Mouse (Mus musculus) liver, adult 2 months (tissue): ENCODE data around the gene Trim72. TPM values are rescaled to one million over a fixed set of nuclear protein-coding genes. Genes with fewer than 3 reads are reported as not detected.
"Not testable (repeated sequence)": the region's sequence is repeated elsewhere in the genome, so short reads cannot be mapped to it uniquely, and the experiment has no call there.

Source experiments
- DNase-seq: peaks from one replicate; pipeline ENCODE4 v3.0.0-alpha.2; 2011; ENCODE audit warnings: low read depth, low spot score; ENCODE audit errors: extremely low read depth
- H3K27ac ChIP-seq: fragments of 200-500 bp; replicated peaks from 2 replicates; pipeline ENCODE4 v1.5.1; 2012; ENCODE audit warnings: low read depth, mild to moderate bottlenecking, control low read depth, inconsistent platforms, low read length; ENCODE audit not compliant: insufficient read depth
- H3K27me3 ChIP-seq: fragments of 200-500 bp; 2 replicates; pipeline ENCODE4 v1.6.1; 2012; ENCODE audit warnings: mild to moderate bottlenecking, moderate library complexity, low read length, inconsistent platforms; ENCODE audit not compliant: control insufficient read depth, insufficient read depth
- H3K36me3 ChIP-seq: fragments of 200-500 bp; 2 replicates; pipeline ENCODE4 v1.6.1; 2012; ENCODE audit warnings: low read length, inconsistent platforms; ENCODE audit not compliant: control insufficient read depth, insufficient read depth
- H3K4me1 ChIP-seq: fragments of 200-500 bp; 2 replicates; pipeline ENCODE4 v1.6.1; 2011; ENCODE audit warnings: low read length; ENCODE audit not compliant: control insufficient read depth, insufficient read depth
- H3K4me3 ChIP-seq: fragments of 200-500 bp; 2 replicates; pipeline ENCODE4 v1.5.1; 2011; ENCODE audit warnings: low read depth, mild to moderate bottlenecking, control low read depth, low read length, moderate library complexity; ENCODE audit not compliant: insufficient read depth
- H3K79me2 ChIP-seq: fragments of 200-500 bp; 2 replicates; pipeline ENCODE4 v1.6.1; 2012; ENCODE audit warnings: inconsistent platforms, mild to moderate bottlenecking, low read length, moderate library complexity; ENCODE audit not compliant: control insufficient read depth, insufficient read depth
- H3K9ac ChIP-seq: fragments of 200-500 bp; 2 replicates; pipeline ENCODE4 v1.6.1; 2012; ENCODE audit warnings: low read depth, mild to moderate bottlenecking, control low read depth, inconsistent platforms, low read length
- CTCF ChIP-seq: fragments of 200-500 bp; IDR thresholded peaks from 2 replicates; pipeline ENCODE4 v1.5.1; 2011; ENCODE audit warnings: low read depth, low read length, control low read depth
- POLR2A ChIP-seq: fragments of 200-500 bp; IDR thresholded peaks from 2 replicates; pipeline ENCODE4 v1.6.1; 2011; ENCODE audit warnings: low read length, control low read depth; ENCODE audit not compliant: insufficient read depth; ENCODE audit errors: extremely low read depth
- WGBS: fragments of 180-500 bp; shearing (Covaris S2); methylation state at CpG from one replicate; pipeline ENCODE4 v1.1.7; 2018; 5-methylcytosine and 5-hydroxymethylcytosine counted together
- polyA plus RNA-seq: library from polyadenylated mRNA; depleted of rRNA; stranded (reverse); fragments of >200 nt; gene quantifications from 2 replicates; pipeline ENCODE4 v1.2.3, GENCODE M21; 2012
- total RNA-seq: library from RNA; depleted of rRNA; stranded (reverse); fragments of >200 nt; gene quantifications from 2 replicates; pipeline ENCODE4 v1.2.3, GENCODE M21; 2014

The Trim72 gene
- total and polyA plus RNA-seq, 2 experiments, result 0.15 to 0.28 TPM

- H3K27ac ChIP-seq, result no peak overlapping the region
- no peaks in the 10 kb centered on the region for H3K36me3 ChIP-seq
- no peak overlapping the region for H3K4me3 ChIP-seq
- WGBS, result 92% methylated on average over 13 of the region's 13 CpGs
- H3K9ac ChIP-seq, result no peak overlapping the region
- DNase-seq, result no peak
- peaks cover 8% of the 10 kb centered on the region; the same call in 1 of the 2 replicates for H3K4me1 ChIP-seq
- no peaks in the 10 kb centered on the region for H3K27me3 ChIP-seq
- TF ChIP-seq CTCF (no peak), POLR2A (no peak)
- H3K79me2 ChIP-seq, result no peaks in the 10 kb centered on the region
Observed at GRCm38 (mm10) chr7:128013116-128013515, 9.4 kb downstream of the Trim72 start.

GRCm38 (mm10) chr7:128016134-128016533 is 12.4 kb downstream of the Trim72 start:
- H3K4me3 ChIP-seq, H3K36me3 ChIP-seq, H3K79me2 ChIP-seq, H3K9ac ChIP-seq, H3K27me3 ChIP-seq: not testable (repeated sequence)
- peaks cover 12% of the 10 kb centered on the region for H3K4me1 ChIP-seq
- peak overlapping the region; percentile 39; the same call in 1 of the 2 replicates for H3K27ac ChIP-seq
- peak; percentile 91 for DNase-seq
- 20% methylated on average over 5 of the region's 5 CpGs for WGBS

DNA sequence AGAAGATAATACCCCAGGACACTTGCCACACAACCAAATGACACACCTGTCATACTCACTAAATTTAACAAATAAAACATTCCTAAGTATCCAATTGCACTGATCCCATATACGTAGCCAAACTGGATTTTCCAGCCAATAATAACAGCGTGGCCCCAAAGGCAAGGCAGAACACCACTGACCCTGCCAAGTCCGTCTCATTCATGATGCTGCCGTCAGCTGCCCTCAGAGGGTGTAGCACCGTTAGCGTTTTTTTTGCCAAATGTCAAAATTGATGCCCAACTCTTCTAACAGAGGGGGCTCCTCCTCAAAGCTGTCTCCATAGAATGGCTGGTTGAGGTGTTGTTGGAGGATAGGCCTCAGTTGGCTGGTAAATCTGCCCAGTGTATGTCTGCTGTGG is 12.9 kb downstream of the Trim72 start:
- H3K9ac ChIP-seq, result no peak overlapping the region
- DNase-seq, result no peak
- H3K27me3 ChIP-seq, result no peaks in the 10 kb centered on the region
- TF ChIP-seq CTCF (no peak), POLR2A (no peak)
- no peaks in the 10 kb centered on the region for H3K36me3 ChIP-seq
- H3K27ac ChIP-seq, result peak overlapping the region; percentile 39
- H3K4me1 ChIP-seq, result peaks cover 12% of the 10 kb centered on the region
- no peak overlapping the region for H3K4me3 ChIP-seq
- 91% methylated on average over 6 of the region's 6 CpGs for WGBS
- no peaks in the 10 kb centered on the region for H3K79me2 ChIP-seq

DNA sequence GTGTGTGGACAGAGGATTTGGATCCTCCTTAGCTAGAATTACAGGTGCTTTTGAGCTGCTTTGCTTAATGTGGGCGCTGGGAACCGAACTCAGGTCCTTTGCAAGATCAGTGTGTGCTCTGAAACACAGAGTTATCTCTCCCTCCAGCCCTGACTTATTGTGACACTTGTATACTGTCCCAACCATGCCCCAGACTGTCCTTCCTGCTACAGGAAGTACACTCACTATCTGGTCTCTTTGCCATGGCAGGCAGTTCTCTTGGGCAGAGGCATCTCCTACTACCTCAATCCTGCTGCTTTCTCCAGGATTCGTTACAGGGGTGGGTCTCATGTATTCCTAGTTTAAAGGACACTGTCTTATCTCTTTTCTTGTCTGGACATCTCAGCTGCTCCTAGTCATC is 14.5 kb downstream of the Trim72 start:
- no peak overlapping the region for H3K9ac ChIP-seq
- no peaks in the 10 kb centered on the region for H3K79me2 ChIP-seq
- DNase-seq, result no peak
- H3K27me3 ChIP-seq, result no peaks in the 10 kb centered on the region
- WGBS, result 88% methylated on average over 3 of the region's 3 CpGs
- no peaks in the 10 kb centered on the region for H3K36me3 ChIP-seq
- TF ChIP-seq CTCF (no peak), POLR2A (no peak)
- H3K4me1 ChIP-seq, result peaks cover 12% of the 10 kb centered on the region
- H3K27ac ChIP-seq, result no peak overlapping the region
- no peak overlapping the region for H3K4me3 ChIP-seq

DNA sequence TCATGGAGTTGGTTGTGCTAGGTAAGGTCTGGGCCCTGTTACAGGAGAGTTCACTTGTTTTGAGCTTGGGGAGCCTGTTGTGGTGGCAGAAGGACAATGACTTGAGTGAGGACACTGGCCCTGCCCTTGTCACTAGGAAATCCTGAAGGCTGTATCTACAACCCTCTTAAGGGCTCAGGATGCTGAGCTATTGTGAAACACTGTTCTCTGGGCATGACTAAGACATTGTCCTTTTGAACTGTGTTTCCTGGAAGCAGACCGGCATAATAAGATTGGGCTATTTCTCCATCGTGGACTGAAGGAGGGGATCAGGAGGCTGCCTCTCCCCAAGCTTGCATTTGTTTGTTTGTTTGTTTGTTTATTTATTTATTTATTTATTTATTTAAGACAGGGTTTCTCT is 15.4 kb downstream of the Trim72 start:
- Histone ChIP-seq H3K27me3 (no peaks in the 10 kb centered on the region), H3K4me1 (peaks cover 12% of the 10 kb centered on the region), H3K27ac (no peak overlapping the region), H3K79me2 (no peaks in the 10 kb centered on the region), H3K9ac (no peak overlapping the region), H3K4me3 (no peak overlapping the region), H3K36me3 (no peaks in the 10 kb centered on the region)
- no peak for TF ChIP-seq POLR2A
- no peak for TF ChIP-seq CTCF
- 1% methylated on average over 2 of the region's 2 CpGs for WGBS
- peak; percentile 62 for DNase-seq

DNA sequence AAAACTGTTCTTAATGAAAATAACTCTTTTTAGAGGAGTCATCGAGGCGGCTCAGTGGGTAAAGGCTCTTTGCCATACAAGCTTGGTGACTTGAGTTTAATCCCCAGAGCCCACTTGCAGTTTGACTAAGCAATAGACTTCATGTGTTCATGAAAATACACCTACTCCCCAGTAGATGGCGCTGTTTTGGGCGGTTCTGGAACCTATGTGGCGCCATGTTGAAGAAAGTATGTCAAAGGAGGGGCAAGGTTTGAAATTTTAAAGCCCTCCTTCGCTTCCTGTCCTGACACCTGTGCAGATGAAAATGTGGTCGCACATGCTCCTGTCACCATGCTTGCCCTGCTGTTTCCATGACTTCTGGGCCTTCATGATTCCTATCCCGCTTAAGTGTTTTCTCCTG is 19.2 kb downstream of the Trim72 start:
- no peak overlapping the region for H3K27ac ChIP-seq
- no peak overlapping the region for H3K9ac ChIP-seq
- H3K4me3 ChIP-seq, result no peak overlapping the region
- H3K79me2 ChIP-seq, result no peaks in the 10 kb centered on the region
- TF ChIP-seq CTCF (peak; percentile 16; the same call in 1 of the 2 replicates), POLR2A (no peak)
- no peak for DNase-seq
- H3K36me3 ChIP-seq, result no peaks in the 10 kb centered on the region
- H3K4me1 ChIP-seq, result peaks cover 9% of the 10 kb centered on the region
- WGBS, result 70% methylated on average over 8 of the region's 8 CpGs
- no peaks in the 10 kb centered on the region for H3K27me3 ChIP-seq
